Mouse (Mus musculus) limb, embryonic 10.5 days (tissue): ENCODE data around the gene Scarb2. TPM values are rescaled to one million over a fixed set of nuclear protein-coding genes. Genes with fewer than 3 reads are reported as not detected.

Experiments used
- DNase-seq: peaks from one replicate; pipeline ENCODE4 v3.0.0-alpha.2; 2017; ENCODE audit warnings: low spot score
- H3K27ac ChIP-seq: fragments of 300-500 bp; sonication (generic); 2 replicates; pipeline ENCODE4 v1.5.1; 2016; ENCODE audit warnings: mild to moderate bottlenecking
- H3K27me3 ChIP-seq: fragments of 300-500 bp; sonication (generic); 2 replicates; pipeline ENCODE4 v1.6.1; 2016; ENCODE audit warnings: low read depth, mild to moderate bottlenecking; ENCODE audit not compliant: poor library complexity, severe bottlenecking
- H3K36me3 ChIP-seq: fragments of 300-500 bp; sonication (generic); 2 replicates; pipeline ENCODE4 v1.6.1; 2016; ENCODE audit warnings: mild to moderate bottlenecking, moderate library complexity
- H3K4me1 ChIP-seq: fragments of 300-500 bp; sonication (generic); 2 replicates; pipeline ENCODE4 v1.6.1; 2016
- H3K4me3 ChIP-seq: fragments of 300-500 bp; sonication (generic); 2 replicates; pipeline ENCODE4 v1.5.1; 2016; ENCODE audit warnings: mild to moderate bottlenecking, moderate library complexity
- H3K9me3 ChIP-seq: fragments of 300-500 bp; sonication (generic); replicated peaks from 2 replicates; pipeline ENCODE4 v1.6.1; 2016; ENCODE audit warnings: mild to moderate bottlenecking
- WGBS: fragments of 180-500 bp; shearing (Covaris S2); methylation state at CpG from one replicate; pipeline ENCODE4 v1.1.7; 2016; 5-methylcytosine and 5-hydroxymethylcytosine counted together
- polyA plus RNA-seq: library from polyadenylated mRNA; unstranded; fragments of >200 nt; fragmentation: Nextera tagmentation; extraction: Ambion mirVana; gene quantifications from 2 replicates; pipeline ENCODE4 v1.2.1, GENCODE M21; 2016

Gene Scarb2
- polyA plus RNA-seq, 1 experiment from 2014 or later, result 7.2 TPM

- no peaks in the 10 kb centered on the region for H3K9me3 ChIP-seq
- no peak overlapping the region for H3K27ac ChIP-seq
- no peaks in the 10 kb centered on the region for H3K4me1 ChIP-seq
- H3K27me3 ChIP-seq, result no peaks in the 10 kb centered on the region
- WGBS, result 89% methylated on average over 11 of the region's 11 CpGs
- H3K4me3 ChIP-seq, result no peak overlapping the region
- no peak for DNase-seq
- peaks cover 49% of the 10 kb centered on the region for H3K36me3 ChIP-seq
These were observed 93.2 kb downstream of the Scarb2 start for GRCm38 (mm10) chr5:92413271-92413981.

GRCm38 (mm10) chr5:92411461-92412140 is 95.0 kb downstream of the Scarb2 start:
- Histone ChIP-seq H3K27me3 (no peaks in the 10 kb centered on the region), H3K36me3 (peaks cover 30% of the 10 kb centered on the region), H3K4me3 (no peak overlapping the region), H3K4me1 (peaks cover 1% of the 10 kb centered on the region), H3K27ac (no peak overlapping the region), H3K9me3 (no peaks in the 10 kb centered on the region)
- 73% methylated on average over 7 of the region's 7 CpGs for WGBS
- no peak for DNase-seq

DNA sequence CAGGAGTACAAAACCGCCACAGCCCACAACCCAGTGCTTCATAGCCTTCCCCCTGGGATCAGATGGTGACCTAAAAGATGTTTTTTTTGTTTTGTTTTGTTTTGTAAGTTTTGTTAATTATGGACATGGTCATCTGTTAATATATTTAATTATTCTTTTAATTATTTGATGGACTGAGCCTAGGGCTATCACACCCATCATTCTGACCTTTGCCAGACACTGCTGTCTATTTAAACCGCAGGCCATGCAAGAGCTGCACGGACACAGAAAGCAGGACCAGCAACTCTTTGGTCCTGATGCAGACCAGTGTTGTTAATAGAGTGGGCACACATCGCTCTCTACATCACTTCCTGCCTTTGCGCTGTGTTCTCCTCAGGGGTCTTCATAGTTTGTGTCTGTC is 96.1 kb downstream of the Scarb2 start:
- H3K9me3 ChIP-seq, result no peaks in the 10 kb centered on the region
- H3K36me3 ChIP-seq, result peaks cover 22% of the 10 kb centered on the region
- peaks cover 8% of the 10 kb centered on the region for H3K4me1 ChIP-seq
- H3K27ac ChIP-seq, result no peak overlapping the region
- 90% methylated on average over 5 of the region's 5 CpGs for WGBS
- H3K27me3 ChIP-seq, result no peaks in the 10 kb centered on the region
- H3K4me3 ChIP-seq, result no peak overlapping the region
- no peak for DNase-seq

- no peak for DNase-seq
- H3K27ac ChIP-seq, result 0 out of 2 replicates have a peak overlapping the region, but pooled peaks have one; percentile 25
- H3K36me3 ChIP-seq, result peaks cover 14% of the 10 kb centered on the region
- H3K27me3 ChIP-seq, result no peaks in the 10 kb centered on the region
- H3K9me3 ChIP-seq, result no peaks in the 10 kb centered on the region
- WGBS, result 81% methylated on average over 9 of the region's 9 CpGs
- H3K4me3 ChIP-seq, result no peak overlapping the region
- H3K4me1 ChIP-seq, result peaks cover 18% of the 10 kb centered on the region
These were observed 97.1 kb downstream of the Scarb2 start for GRCm38 (mm10) chr5:92409361-92410155.

GRCm38 (mm10) chr5:92404400-92404678 is 102.3 kb downstream of the Scarb2 start:
- H3K27me3 ChIP-seq, result no peaks in the 10 kb centered on the region
- H3K36me3 ChIP-seq, result no peaks in the 10 kb centered on the region
- WGBS, result 14% methylated on average over 2 of the region's 2 CpGs
- peaks cover 36% of the 10 kb centered on the region for H3K4me1 ChIP-seq
- H3K27ac ChIP-seq, result peak overlapping the region; percentile 84
- H3K9me3 ChIP-seq, result no peaks in the 10 kb centered on the region
- no peak for DNase-seq
- peak overlapping the region; percentile 28 for H3K4me3 ChIP-seq

GRCm38 (mm10) chr5:92403562-92404399 is 102.9 kb downstream of the Scarb2 start:
- H3K27me3 ChIP-seq, result no peaks in the 10 kb centered on the region
- H3K36me3 ChIP-seq, result no peaks in the 10 kb centered on the region
- WGBS, result 37% methylated on average over 10 of the region's 10 CpGs
- DNase-seq, result peak; percentile 80
- H3K4me3 ChIP-seq, result peak overlapping the region; percentile 28
- no peaks in the 10 kb centered on the region for H3K9me3 ChIP-seq
- H3K27ac ChIP-seq, result peak overlapping the region; percentile 84
- peaks cover 36% of the 10 kb centered on the region for H3K4me1 ChIP-seq

DNA sequence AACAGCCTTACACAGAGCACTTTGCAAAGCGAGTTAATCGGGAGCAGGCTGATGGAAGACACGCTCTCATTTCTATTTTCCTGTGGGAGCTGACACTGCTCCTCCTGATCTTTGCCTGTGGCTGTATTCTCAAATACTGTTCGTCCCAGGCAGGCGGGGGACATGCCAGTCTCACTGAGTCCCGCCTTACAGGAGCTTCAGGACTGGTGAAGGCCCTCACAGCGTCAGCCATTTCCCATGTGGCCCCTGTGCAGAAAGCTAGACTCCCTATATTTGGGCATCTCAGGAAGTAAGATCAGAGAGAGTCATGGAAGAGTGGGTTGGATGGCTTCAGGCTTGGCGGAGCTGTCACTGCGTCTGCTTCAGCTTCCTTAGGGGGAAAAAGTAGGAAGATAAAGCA is 103.8 kb downstream of the Scarb2 start:
- 76% methylated on average over 9 of the region's 9 CpGs for WGBS
- Histone ChIP-seq H3K4me3 (no peak overlapping the region), H3K9me3 (no peaks in the 10 kb centered on the region), H3K27me3 (no peaks in the 10 kb centered on the region), H3K4me1 (peaks cover 40% of the 10 kb centered on the region), H3K27ac (peak overlapping the region; percentile 68), H3K36me3 (no peaks in the 10 kb centered on the region)
- DNase-seq, result no peak

DNA sequence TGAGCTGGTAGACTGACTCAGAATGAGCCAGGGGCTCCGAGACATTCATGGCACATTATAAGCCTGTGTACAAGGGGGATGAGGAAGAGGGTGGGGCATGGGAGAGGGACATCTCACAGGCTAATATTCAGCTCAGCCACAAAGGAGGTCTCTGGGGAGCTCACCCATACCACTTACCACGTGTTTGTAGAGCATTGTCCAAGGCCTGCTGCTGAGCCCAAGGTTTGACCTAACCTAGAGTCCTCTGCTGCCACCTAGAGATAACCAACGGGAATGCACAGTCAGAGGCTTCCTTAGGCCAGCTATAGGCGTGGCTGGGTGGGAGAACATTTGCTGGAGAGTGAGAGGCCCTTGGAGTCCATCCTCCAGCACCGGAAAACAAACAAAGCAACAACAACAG is 108.5 kb downstream of the Scarb2 start:
- no peaks in the 10 kb centered on the region for H3K36me3 ChIP-seq
- H3K4me1 ChIP-seq, result peaks cover 9% of the 10 kb centered on the region
- H3K27me3 ChIP-seq, result peaks cover 11% of the 10 kb centered on the region
- H3K9me3 ChIP-seq, result no peaks in the 10 kb centered on the region
- H3K4me3 ChIP-seq, result no peak overlapping the region
- H3K27ac ChIP-seq, result peak overlapping the region; percentile 3; the same call in 1 of the 2 replicates
- 25% methylated on average over 5 of the region's 5 CpGs for WGBS
- DNase-seq, result peak; percentile 79

- WGBS, result 88% methylated on average over 6 of the region's 6 CpGs
These were observed 110.2 kb downstream of the Scarb2 start for GRCm38 (mm10) chr5:92396476-92396875.

GRCm38 (mm10) chr5:92395764-92396163 is 110.9 kb downstream of the Scarb2 start:
- DNase-seq, result no peak
- WGBS, result 88% methylated on average over 3 of the region's 3 CpGs
- peaks cover 15% of the 10 kb centered on the region; the same call in 1 of the 2 replicates for H3K4me1 ChIP-seq
- H3K27ac ChIP-seq, result no peak overlapping the region
- H3K36me3 ChIP-seq, result no peaks in the 10 kb centered on the region
- no peaks in the 10 kb centered on the region for H3K9me3 ChIP-seq
- no peak overlapping the region for H3K4me3 ChIP-seq
- H3K27me3 ChIP-seq, result peaks cover 35% of the 10 kb centered on the region

More at GRCm38 (mm10) chr5:92396476-92396875, 110.2 kb downstream of the Scarb2 start:
- DNase-seq, result no peak
- Histone ChIP-seq H3K4me1 (peaks cover 15% of the 10 kb centered on the region; the same call in 1 of the 2 replicates), H3K27me3 (peaks cover 27% of the 10 kb centered on the region), H3K4me3 (no peak overlapping the region), H3K9me3 (no peaks in the 10 kb centered on the region), H3K27ac (no peak overlapping the region), H3K36me3 (no peaks in the 10 kb centered on the region)

- Histone ChIP-seq H3K9me3 (no peaks in the 10 kb centered on the region), H3K4me3 (no peak overlapping the region), H3K36me3 (no peaks in the 10 kb centered on the region), H3K4me1 (peaks cover 15% of the 10 kb centered on the region; the same call in 1 of the 2 replicates), H3K27me3 (peaks cover 40% of the 10 kb centered on the region), H3K27ac (no peak overlapping the region)
- no peak for DNase-seq
- 77% methylated on average over 10 of the region's 10 CpGs for WGBS
These were observed 112.8 kb downstream of the Scarb2 start for GRCm38 (mm10) chr5:92393863-92394262.

- 44% methylated on average over 18 of the region's 18 CpGs for WGBS
- DNase-seq, result no peak
These were observed 114.1 kb downstream of the Scarb2 start for GRCm38 (mm10) chr5:92392542-92392941.

More at GRCm38 (mm10) chr5:92392542-92392941, 114.1 kb downstream of the Scarb2 start:
- Histone ChIP-seq H3K4me1 (peaks cover 11% of the 10 kb centered on the region; the same call in 1 of the 2 replicates), H3K36me3 (no peaks in the 10 kb centered on the region), H3K27ac (no peak overlapping the region), H3K4me3 (peak overlapping the region; percentile 31), H3K27me3 (peaks cover 40% of the 10 kb centered on the region), H3K9me3 (no peaks in the 10 kb centered on the region)
